Mouse (Mus musculus) cerebellum, adult 2 months (tissue): ENCODE data around the gene Gm1673. TPM values are rescaled to one million over a fixed set of nuclear protein-coding genes. Genes with fewer than 3 reads are reported as not detected.
"Not testable (repeated sequence)": the region's sequence is repeated elsewhere in the genome, so short reads cannot be mapped to it uniquely, and the experiment has no call there.

Experiments
- DNase-seq, 2 experiments: peaks; one replicate each; pipeline ENCODE4 v3.0.0; 2021
- H3K27ac ChIP-seq: fragments of 200-500 bp; 2 replicates; pipeline ENCODE4 v1.5.1; 2012; ENCODE audit warnings: low read length, control low read depth, inconsistent platforms; ENCODE audit not compliant: insufficient read depth
- H3K27me3 ChIP-seq: fragments of 200-500 bp; 2 replicates; pipeline ENCODE4 v1.6.1; 2012; ENCODE audit warnings: inconsistent platforms, mild to moderate bottlenecking, low read length, moderate library complexity; ENCODE audit not compliant: control insufficient read depth, insufficient read depth
- H3K4me1 ChIP-seq: fragments of 200-500 bp; 2 replicates; pipeline ENCODE4 v1.6.1; 2011; ENCODE audit warnings: low read length; ENCODE audit not compliant: control insufficient read depth, insufficient read depth
- H3K4me3 ChIP-seq: fragments of 200-500 bp; replicated peaks from 2 replicates; pipeline ENCODE3; 2011; ENCODE audit warnings: mild to moderate bottlenecking, low read depth, low read length, control low read depth; ENCODE audit not compliant: insufficient read depth
- CTCF ChIP-seq: fragments of 200-500 bp; IDR thresholded peaks from 2 replicates; pipeline ENCODE4 v1.5.1; 2011; ENCODE audit warnings: low read depth, mild to moderate bottlenecking, control low read depth, low read length, moderate library complexity, borderline replicate concordance; ENCODE audit not compliant: insufficient read depth
- POLR2A ChIP-seq: fragments of 200-500 bp; IDR thresholded peaks from 2 replicates; pipeline ENCODE4 v1.6.1; 2011; ENCODE audit warnings: low read length, control low read depth, borderline replicate concordance; ENCODE audit not compliant: insufficient read depth
- WGBS: fragments of 180-500 bp; shearing (Covaris S2); methylation state at CpG from one replicate; pipeline ENCODE4 v1.1.7; 2018; 5-methylcytosine and 5-hydroxymethylcytosine counted together
- polyA plus RNA-seq: library from polyadenylated mRNA; depleted of rRNA; stranded (reverse); fragments of >200 nt; gene quantifications from 2 replicates; pipeline ENCODE4 v1.2.3, GENCODE M21; 2012

Gene Gm1673
- polyA plus RNA-seq, 1 experiment, result 171 TPM

GRCm38 (mm10) chr5:33947035-33947434, 36.2 kb upstream of the Gm1673 start:
- H3K27me3 ChIP-seq, DNase-seq, H3K27ac ChIP-seq, H3K4me1 ChIP-seq, H3K4me3 ChIP-seq: not testable (repeated sequence)
- 83% methylated on average over 16 of the region's 16 CpGs for WGBS
- TF ChIP-seq CTCF, result peak; percentile 44; the same call in 1 of the 2 replicates

GRCm38 (mm10) chr5:33948314-33948713, 34.9 kb upstream of the Gm1673 start:
- TF ChIP-seq POLR2A, result no peak
- TF ChIP-seq CTCF, result no peak
- Histone ChIP-seq H3K4me3 (no peak overlapping the region), H3K4me1 (no peaks in the 10 kb centered on the region), H3K27ac (no peak overlapping the region), H3K27me3 (no peaks in the 10 kb centered on the region)
- no peak for DNase-seq
- WGBS, result 80% methylated on average over 4 of the region's 4 CpGs

- no peaks in the 10 kb centered on the region for H3K27me3 ChIP-seq
- no peak overlapping the region for H3K27ac ChIP-seq
- TF ChIP-seq POLR2A (no peak), CTCF (0 out of 2 replicates have a peak, but pooled peaks have one; percentile 14)
- 24% methylated on average over 17 of the region's 17 CpGs for WGBS
- no peaks in the 10 kb centered on the region for H3K4me1 ChIP-seq
- H3K4me3 ChIP-seq, result peak overlapping the region; percentile 42
- peak; percentile 36 to 39 for DNase-seq
These were observed 29.6 kb upstream of the Gm1673 start for GRCm38 (mm10) chr5:33953471-33954185.

GRCm38 (mm10) chr5:33954354-33954753, 28.9 kb upstream of the Gm1673 start:
- 1% methylated on average over 10 of the region's 10 CpGs for whole genome bisulfite sequencing
- Histone ChIP-seq H3K4me3 (peak overlapping the region; percentile 42), H3K27ac (no peak overlapping the region), H3K27me3 (no peaks in the 10 kb centered on the region), H3K4me1 (no peaks in the 10 kb centered on the region)
- DNase-seq, result peak; percentile 86 to 93
- TF ChIP-seq POLR2A, result no peak
- TF ChIP-seq CTCF, result peak; percentile 92

GRCm38 (mm10) chr5:33955868-33956267, 27.4 kb upstream of the Gm1673 start:
- 91% methylated on average over 4 of the region's 4 CpGs for WGBS
- Histone ChIP-seq H3K4me1 (no peaks in the 10 kb centered on the region), H3K27ac (no peak overlapping the region), H3K4me3 (no peak overlapping the region), H3K27me3 (no peaks in the 10 kb centered on the region)
- TF ChIP-seq POLR2A (no peak), CTCF (no peak)
- DNase-seq, result no peak

- TF ChIP-seq CTCF (no peak), POLR2A (no peak)
- Histone ChIP-seq H3K4me3 (no peak overlapping the region), H3K27me3 (no peaks in the 10 kb centered on the region), H3K27ac (no peak overlapping the region), H3K4me1 (no peaks in the 10 kb centered on the region)
- no peak for DNase-seq
- 82% methylated on average over 4 of the region's 4 CpGs for WGBS
These were observed 23.9 kb upstream of the Gm1673 start for GRCm38 (mm10) chr5:33959382-33959781.

- DNase-seq, result peak in 1 of 2 experiments; percentile 65
- WGBS, result 6% methylated on average over 2 of the region's 2 CpGs
- Histone ChIP-seq H3K4me1 (no peaks in the 10 kb centered on the region), H3K27ac (no peak overlapping the region), H3K27me3 (no peaks in the 10 kb centered on the region), H3K4me3 (no peak overlapping the region)
- TF ChIP-seq POLR2A (no peak), CTCF (no peak)
These were observed 8.5 kb upstream of the Gm1673 start for GRCm38 (mm10) chr5:33974736-33975135.

- TF ChIP-seq CTCF, result no peak
- no peak for TF ChIP-seq POLR2A
- no peak for DNase-seq
- WGBS, result 45% methylated on average over 3 of the region's 3 CpGs
- Histone ChIP-seq H3K4me1 (no peaks in the 10 kb centered on the region), H3K27ac (no peak overlapping the region), H3K4me3 (no peak overlapping the region), H3K27me3 (no peaks in the 10 kb centered on the region)
These were observed 7.0 kb upstream of the Gm1673 start for GRCm38 (mm10) chr5:33976267-33976666.
